Comparison of ENCODE assay signal across 8 mouse cellular contexts in genomic region chr2:31670551-31671035, GRCm38 (mm10). TPM values are rescaled to one million over a fixed set of nuclear protein-coding genes. Genes with fewer than 3 reads are reported as not detected.
DNase-seq lines count a peak whose midpoint lies in the region; ATAC-seq and TF ChIP-seq lines count a peak whose summit lies in the region.

TSS of gene Exosc2 (plus strand) at chr2:31670715.

- H3K9me3 ChIP-seq in erythroblast, embryonic 14.5 days (ENCODE audit: control insufficient read depth, low read length): no peaks in the 10 kb centered on the region
- no peaks in the 10 kb centered on the region for H3K9me3 ChIP-seq in heart, embryonic 11.5 days (replicated peaks; ENCODE audit: control insufficient read depth, low read length)
- no peaks in the 10 kb centered on the region for H3K9me3 ChIP-seq in kidney, embryonic 16.5 days (ENCODE audit: low read length)

- peak; percentile 99 for DNase-seq in brain, embryonic 14.5 days (ENCODE audit: low read depth)
- peak; percentile 94 for DNase-seq in liver, adult 2 months (ENCODE audit: extremely low read depth, low read depth, low spot score)
- DNase-seq in splenic B cell, adult 2 months (ENCODE audit: low read depth, low spot score): peak; percentile 98

- H3K79me3 ChIP-seq in C2C12 (ENCODE audit: low read depth): peaks cover 29% of the 10 kb centered on the region

- H3K4me1 ChIP-seq in erythroblast, embryonic 14.5 days (ENCODE audit: control insufficient read depth): peaks cover 35% of the 10 kb centered on the region
- peaks cover 7% of the 10 kb centered on the region for H3K4me1 ChIP-seq in heart, embryonic 11.5 days (ENCODE audit: control insufficient read depth, insufficient read depth, low read length)
- H3K4me1 ChIP-seq in kidney, embryonic 16.5 days (ENCODE audit: insufficient read depth, low read length): peaks cover 15% of the 10 kb centered on the region
- peaks cover 5% of the 10 kb centered on the region for H3K4me1 ChIP-seq in liver, adult 2 months (ENCODE audit: control insufficient read depth, insufficient read depth, low read length)

- H3K9ac ChIP-seq in heart, embryonic 11.5 days (ENCODE audit: low read depth, low read length): peak within 1 kb of the TSS; percentile 84
- H3K9ac ChIP-seq in kidney, embryonic 16.5 days (replicated peaks; ENCODE audit: low read length): peak within 1 kb of the TSS; percentile 87
- peak within 1 kb of the TSS; percentile 76 for H3K9ac ChIP-seq in liver, adult 2 months (ENCODE audit: low read depth, low read length)

- no peak for TF ChIP-seq CTCF in C2C12 (IDR thresholded peaks at IDR 0.05; ENCODE audit: control insufficient read depth, insufficient read depth, insufficient read length)
- no peak for TF ChIP-seq CTCF in brain, embryonic 14.5 days (IDR thresholded peaks at IDR 0.05; ENCODE audit: borderline replicate concordance, extremely low read depth, insufficient read depth, insufficient read length)
- TF ChIP-seq CTCF in liver, adult 2 months (IDR thresholded peaks at IDR 0.05; ENCODE audit: low read depth, low read length): no peak

- 1% methylated on average over 27 of the region's 27 CpGs for WGBS in heart, embryonic 11.5 days (ENCODE audit: insufficient replicate concordance)
- under 1% methylated on average over 27 of the region's 27 CpGs for WGBS in kidney, embryonic 16.5 days
- under 1% methylated on average over 27 of the region's 27 CpGs for WGBS in liver, adult 2 months

- H3K27ac ChIP-seq in heart, embryonic 11.5 days (ENCODE audit: low read depth, low read length): peak within 1 kb of the TSS; percentile 42; the same call in 1 of the 2 replicates
- H3K27ac ChIP-seq in kidney, embryonic 16.5 days (ENCODE audit: low read length): peak within 1 kb of the TSS; percentile 67
- no peak within 1 kb of the TSS for H3K27ac ChIP-seq in liver, adult 2 months (replicated peaks; ENCODE audit: insufficient read depth, low read depth, low read length)

- peaks cover 38% of the 10 kb centered on the region for H3K36me3 ChIP-seq in C2C12 (ENCODE audit: control insufficient read depth, insufficient read depth)
- H3K36me3 ChIP-seq in erythroblast, embryonic 14.5 days (ENCODE audit: control insufficient read depth): peaks cover 37% of the 10 kb centered on the region
- H3K36me3 ChIP-seq in heart, embryonic 11.5 days (ENCODE audit: control insufficient read depth, insufficient read depth, low read length): peaks cover 15% of the 10 kb centered on the region
- H3K36me3 ChIP-seq in kidney, embryonic 16.5 days (ENCODE audit: insufficient read depth, low read length): peaks cover 21% of the 10 kb centered on the region
- H3K36me3 ChIP-seq in liver, adult 2 months (ENCODE audit: control insufficient read depth, insufficient read depth, low read length): peaks cover 6% of the 10 kb centered on the region; the same call in 1 of the 2 replicates
- peaks cover 13% of the 10 kb centered on the region for H3K36me3 ChIP-seq in myocyte (ENCODE audit: control insufficient read depth, insufficient read depth)
- H3K36me3 ChIP-seq in splenic B cell, adult 2 months (ENCODE audit: control insufficient read depth, insufficient read depth, low read length, poor library complexity, severe bottlenecking): no peaks in the 10 kb centered on the region; the same call in 1 of the 2 replicates

- H3K4me3 ChIP-seq in C2C12 (ENCODE audit: insufficient read depth, poor library complexity, severe bottlenecking) (peak within 1 kb of the TSS; percentile 58), myocyte (peak within 1 kb of the TSS; percentile 56)
- H3K4me3 ChIP-seq in erythroblast, embryonic 14.5 days (replicated peaks): peak within 1 kb of the TSS; percentile 79
- H3K4me3 ChIP-seq in heart, embryonic 11.5 days (ENCODE audit: low read depth, low read length): peak within 1 kb of the TSS; percentile 65
- H3K4me3 ChIP-seq in kidney, embryonic 16.5 days (ENCODE audit: low read length): peak within 1 kb of the TSS; percentile 88
- peak within 1 kb of the TSS; percentile 78 for H3K4me3 ChIP-seq in liver, adult 2 months (ENCODE audit: insufficient read depth, low read depth, low read length)

- TF ChIP-seq POLR2A in brain, embryonic 14.5 days (IDR thresholded peaks at IDR 0.05; ENCODE audit: borderline replicate concordance, extremely low read depth, insufficient read depth, insufficient read length, poor library complexity, severe bottlenecking): peak; percentile 92; the same call in 1 of the 2 replicates
- TF ChIP-seq POLR2A in liver, adult 2 months (IDR thresholded peaks at IDR 0.05; ENCODE audit: extremely low read depth, insufficient read depth, low read length): peak; percentile 84
- peak; percentile 88 for TF ChIP-seq POLR2A in myocyte (IDR thresholded peaks at IDR 0.05; ENCODE audit: insufficient read length, low read depth)

- H3K27me3 ChIP-seq in C2C12 (ENCODE audit: control insufficient read depth, insufficient read depth, insufficient read length) (no peaks in the 10 kb centered on the region), myocyte (ENCODE audit: control insufficient read depth, insufficient read depth, insufficient read length) (peaks cover under 1% of the 10 kb centered on the region)
- H3K27me3 ChIP-seq in erythroblast, embryonic 14.5 days (ENCODE audit: control insufficient read depth): no peaks in the 10 kb centered on the region; the same call in 1 of the 2 replicates
- no peaks in the 10 kb centered on the region for H3K27me3 ChIP-seq in heart, embryonic 11.5 days (ENCODE audit: control insufficient read depth, insufficient read depth, low read length)
- H3K27me3 ChIP-seq in kidney, embryonic 16.5 days (ENCODE audit: insufficient read depth, low read length): no peaks in the 10 kb centered on the region
- no peaks in the 10 kb centered on the region for H3K27me3 ChIP-seq in liver, adult 2 months (ENCODE audit: control insufficient read depth, insufficient read depth, low read length)
- H3K27me3 ChIP-seq in splenic B cell, adult 2 months (ENCODE audit: control insufficient read depth, insufficient read depth, low read length, poor library complexity, severe bottlenecking): no peaks in the 10 kb centered on the region

- peaks cover 48% of the 10 kb centered on the region for H3K79me2 ChIP-seq in C2C12 (ENCODE audit: control insufficient read depth, insufficient read depth)
- H3K79me2 ChIP-seq in liver, adult 2 months (ENCODE audit: control insufficient read depth, insufficient read depth, low read length): no peaks in the 10 kb centered on the region
- H3K79me2 ChIP-seq in myocyte (ENCODE audit: control insufficient read depth, insufficient read depth): peaks cover 19% of the 10 kb centered on the region

- peak within 1 kb of the TSS; percentile 91 for H3K4me2 ChIP-seq in heart, embryonic 11.5 days
- peak within 1 kb of the TSS; percentile 91 for H3K4me2 ChIP-seq in kidney, embryonic 16.5 days (replicated peaks; ENCODE audit: low read depth, low read length)
- peak within 1 kb of the TSS; percentile 100 for H3K4me2 ChIP-seq in myocyte (ENCODE audit: low read depth)

- peak; percentile 93 for ATAC-seq in heart, embryonic 11.5 days (replicated peaks; ENCODE audit: insufficient number of reproducible peaks, low FRiP score, low TSS enrichment)
- peak; percentile 97 for ATAC-seq in kidney, embryonic 16.5 days (ENCODE audit: low FRiP score, low TSS enrichment)

- H3ac ChIP-seq in C2C12 (ENCODE audit: control insufficient read depth, insufficient read length, low read depth): peak within 1 kb of the TSS; percentile 99
- H3ac ChIP-seq in myocyte (ENCODE audit: control insufficient read depth, insufficient read length): no peak within 1 kb of the TSS

TF ChIP-seq in C2C12, 6 proteins besides CTCF, POLR2A, EP300 and RAD21:
- TF ChIP-seq MYOD1 (IDR thresholded peaks at IDR 0.05; ENCODE audit: control insufficient read depth, insufficient read length, low read depth) (no peak), MYOG (IDR thresholded peaks at IDR 0.05; ENCODE audit: control insufficient read depth, extremely low read depth, insufficient read length) (no peak), MAX (IDR thresholded peaks at IDR 0.05) (peak; percentile 80), FOSL1 (IDR thresholded peaks at IDR 0.05; ENCODE audit: insufficient read depth, low read length, poor library complexity, severe bottlenecking) (no peak)

TF ChIP-seq in myocyte, 11 proteins besides CTCF, POLR2A, EP300 and RAD21:
- no peak for TF ChIP-seq TCF3 (IDR thresholded peaks at IDR 0.05; ENCODE audit: insufficient read length, low read depth)
- no peak for TF ChIP-seq MYOG (IDR thresholded peaks at IDR 0.05; ENCODE audit: control insufficient read depth in 1 of 3, insufficient read depth in 1 of 3, insufficient read length in 2 of 3, low read depth in 2 of 3)
- no peak for TF ChIP-seq SRF (IDR thresholded peaks at IDR 0.05; ENCODE audit: control insufficient read depth, insufficient read length, low read depth)
- TF ChIP-seq POLR2AphosphoS2 (IDR thresholded peaks at IDR 0.05; ENCODE audit: insufficient read length, low read depth): peak; percentile 79
- no peak for TF ChIP-seq CEBPB (IDR thresholded peaks at IDR 0.05; ENCODE audit: insufficient read depth, poor library complexity, severe bottlenecking)
- peak; percentile 55 for TF ChIP-seq E2F4 (IDR thresholded peaks at IDR 0.05; ENCODE audit: insufficient read depth)
- no peak for TF ChIP-seq MAX (IDR thresholded peaks at IDR 0.05; ENCODE audit: low read depth)

RNA-seq across cellular contexts. Expression of gene Exosc2, which starts in this region (rescaled TPM):
- 63.4 TPM for polyA plus RNA-seq in C2C12 (2012; fragmentation: generic; extraction: Trizol)
- polyA plus RNA-seq in brain, embryonic 14.5 days (2012; rRNA removed): 36.6 and 39.7 TPM in 2 replicates
- 1.1 and 1.6 TPM in 2 replicates for polyA plus RNA-seq in erythroblast, embryonic 14.5 days (2012)
- 42.8 and 47.2 TPM in 2 replicates for polyA plus RNA-seq in heart, embryonic 11.5 days (2014; fragmentation: Nextera tagmentation; extraction: Ambion mirVana)
- 75.1 and 79.7 TPM in 2 replicates for polyA plus RNA-seq in kidney, embryonic 16.5 days (2015; fragmentation: Nextera tagmentation; extraction: Ambion mirVana)
- 9.8 and 10.4 TPM in 2 replicates for total RNA-seq in liver, adult 2 months (2014; rRNA removed)
- 5.5 and 6.3 TPM in 2 replicates for polyA plus RNA-seq in liver, adult 2 months (2012; rRNA removed)
- 25.4 TPM for polyA plus RNA-seq in myocyte (2012; fragmentation: generic; extraction: Trizol)
